Mouse (Mus musculus): ENCODE data around the gene Spryd4.

- TF ChIP-seq CTCF (conservative IDR thresholded peaks at IDR 0.05; ENCODE audit: low read length) (peak; percentile 64), NANOG (IDR thresholded peaks at IDR 0.05; ENCODE audit: borderline replicate concordance, low read length) (no peak)
These were observed 20.9 kb upstream of the Spryd4 start for GRCm38 (mm10) chr10:128232420-128232985.
